Mouse (Mus musculus) midbrain, embryonic 14.5 days (tissue): Measurements from ENCODE around the gene Tox2. TPM values are rescaled to one million over a fixed set of nuclear protein-coding genes. Genes with fewer than 3 reads are reported as not detected.

ENCODE experiments used
- ATAC-seq: fragments of 200-750 bp; cut with Nextera tagmentation; 2 replicates; pipeline ENCODE4 v1.8.0; 2017; ENCODE audit warnings: moderate number of reproducible peaks, moderate library complexity; ENCODE audit not compliant: low FRiP score, low TSS enrichment
- DNase-seq: peaks from one replicate; pipeline ENCODE4 v3.0.0-alpha.2; 2015
- H3K27ac ChIP-seq: fragments of 300-500 bp; sonication (generic); replicated peaks from 2 replicates; pipeline ENCODE4 v1.5.1; 2014; ENCODE audit warnings: mild to moderate bottlenecking, low read depth, low read length, moderate library complexity
- H3K27me3 ChIP-seq: fragments of 300-500 bp; sonication (generic); 2 replicates; pipeline ENCODE4 v1.6.1; 2014; ENCODE audit warnings: low read length, control low read depth, mixed read lengths; ENCODE audit not compliant: control insufficient read depth, insufficient read depth
- H3K36me3 ChIP-seq: fragments of 300-500 bp; sonication (generic); 2 replicates; pipeline ENCODE4 v1.6.1; 2014; ENCODE audit warnings: low read length, control low read depth; ENCODE audit not compliant: control insufficient read depth, insufficient read depth
- H3K4me1 ChIP-seq: fragments of 300-500 bp; sonication (generic); 2 replicates; pipeline ENCODE4 v1.6.1; 2014; ENCODE audit warnings: mild to moderate bottlenecking, antibody characterized with exemption, low read length, control low read depth; ENCODE audit not compliant: control insufficient read depth, insufficient read depth
- H3K4me2 ChIP-seq: fragments of 300-500 bp; sonication (generic); 2 replicates; pipeline ENCODE4 v1.6.1; 2014; ENCODE audit warnings: mild to moderate bottlenecking, low read length, moderate library complexity
- H3K4me3 ChIP-seq: fragments of 300-500 bp; sonication (generic); replicated peaks from 2 replicates; pipeline ENCODE4 v1.5.1; 2014; ENCODE audit warnings: low read depth, low read length
- H3K9ac ChIP-seq: fragments of 300-500 bp; sonication (generic); replicated peaks from 2 replicates; pipeline ENCODE4 v1.6.1; 2014; ENCODE audit warnings: mild to moderate bottlenecking, low read length, moderate library complexity
- H3K9me3 ChIP-seq: fragments of 300-500 bp; sonication (generic); 2 replicates; pipeline ENCODE4 v1.6.1; 2016; ENCODE audit warnings: low read length, control low read depth, mixed read lengths; ENCODE audit not compliant: control insufficient read depth
- WGBS: fragments of 180-500 bp; shearing (Covaris S2); extraction: QIAGEN DNeasy Blood & Tissue Kit; methylation state at CpG from one replicate; pipeline ENCODE4 v1.1.7; 2014; 5-methylcytosine and 5-hydroxymethylcytosine counted together
- polyA plus RNA-seq: library from polyadenylated mRNA; unstranded; fragments of >200 nt; fragmentation: Nextera tagmentation; extraction: Ambion mirVana; gene quantifications from 2 replicates; pipeline ENCODE4 v1.2.1, GENCODE M21; 2014

Gene Tox2
- polyA plus RNA-seq, 1 experiment from 2014 or later, result 46.8 TPM

GRCm38 (mm10) chr2:163176502-163176901 is 26.4 kb upstream of the Tox2 start:
- no peak for ATAC-seq
- no peak overlapping the region for H3K4me3 ChIP-seq
- DNase-seq, result no peak
- peaks cover 6% of the 10 kb centered on the region for H3K4me1 ChIP-seq
- WGBS, result 78% methylated on average over 7 of the region's 7 CpGs
- H3K9ac ChIP-seq, result no peak overlapping the region
- no peak overlapping the region for H3K4me2 ChIP-seq
- H3K9me3 ChIP-seq, result no peaks in the 10 kb centered on the region
- H3K36me3 ChIP-seq, result no peaks in the 10 kb centered on the region
- H3K27ac ChIP-seq, result no peak overlapping the region
- no peaks in the 10 kb centered on the region for H3K27me3 ChIP-seq

GRCm38 (mm10) chr2:163187552-163187951 is 15.4 kb upstream of the Tox2 start:
- no peaks in the 10 kb centered on the region for H3K9me3 ChIP-seq
- no peaks in the 10 kb centered on the region for H3K27me3 ChIP-seq
- DNase-seq (no peak), ATAC-seq (no peak)
- no peaks in the 10 kb centered on the region for H3K36me3 ChIP-seq
- H3K9ac ChIP-seq, result no peak overlapping the region
- 54% methylated on average over 11 of the region's 11 CpGs for WGBS
- no peak overlapping the region for H3K27ac ChIP-seq
- H3K4me1 ChIP-seq, result peaks cover 14% of the 10 kb centered on the region
- no peak overlapping the region for H3K4me2 ChIP-seq
- H3K4me3 ChIP-seq, result no peak overlapping the region

DNA sequence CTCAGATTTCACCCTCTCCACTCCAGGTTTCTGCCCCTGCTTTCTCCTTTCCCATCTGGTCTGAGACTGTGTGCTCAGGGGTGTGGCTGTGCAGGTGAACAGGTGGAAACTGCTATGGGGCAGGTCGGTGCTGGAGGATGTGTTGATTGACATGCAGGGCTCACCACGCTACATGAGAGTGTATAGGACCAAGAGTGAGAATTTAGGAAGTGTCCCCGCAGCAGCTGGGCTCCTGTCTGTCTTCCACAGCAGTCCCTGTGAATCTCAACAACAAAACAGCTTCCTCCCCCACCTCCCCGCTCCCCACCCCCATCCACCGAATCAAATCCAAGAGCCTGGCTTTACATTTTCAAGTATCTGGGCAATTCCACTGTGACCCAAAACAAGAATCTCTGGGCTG is 13.3 kb upstream of the Tox2 start:
- Histone ChIP-seq H3K27me3 (no peaks in the 10 kb centered on the region), H3K4me1 (peaks cover 20% of the 10 kb centered on the region), H3K9me3 (no peaks in the 10 kb centered on the region), H3K9ac (no peak overlapping the region), H3K36me3 (no peaks in the 10 kb centered on the region), H3K4me2 (no peak overlapping the region), H3K27ac (no peak overlapping the region), H3K4me3 (no peak overlapping the region)
- 4% methylated on average over 5 of the region's 5 CpGs for WGBS
- no peak for DNase-seq
- no peak for ATAC-seq

- WGBS, result under 1% methylated on average over 3 of the region's 3 CpGs
- peak; percentile 42 for DNase-seq
- peaks cover 24% of the 10 kb centered on the region for H3K4me1 ChIP-seq
- no peak overlapping the region for H3K4me2 ChIP-seq
- H3K27ac ChIP-seq, result 0 out of 2 replicates have a peak overlapping the region, but pooled peaks have one; percentile 20
- no peak for ATAC-seq
- no peak overlapping the region for H3K4me3 ChIP-seq
- H3K9me3 ChIP-seq, result no peaks in the 10 kb centered on the region
- H3K27me3 ChIP-seq, result no peaks in the 10 kb centered on the region
- H3K36me3 ChIP-seq, result no peaks in the 10 kb centered on the region
- H3K9ac ChIP-seq, result no peak overlapping the region
These were observed 12.9 kb upstream of the Tox2 start for GRCm38 (mm10) chr2:163190004-163190441.

DNA sequence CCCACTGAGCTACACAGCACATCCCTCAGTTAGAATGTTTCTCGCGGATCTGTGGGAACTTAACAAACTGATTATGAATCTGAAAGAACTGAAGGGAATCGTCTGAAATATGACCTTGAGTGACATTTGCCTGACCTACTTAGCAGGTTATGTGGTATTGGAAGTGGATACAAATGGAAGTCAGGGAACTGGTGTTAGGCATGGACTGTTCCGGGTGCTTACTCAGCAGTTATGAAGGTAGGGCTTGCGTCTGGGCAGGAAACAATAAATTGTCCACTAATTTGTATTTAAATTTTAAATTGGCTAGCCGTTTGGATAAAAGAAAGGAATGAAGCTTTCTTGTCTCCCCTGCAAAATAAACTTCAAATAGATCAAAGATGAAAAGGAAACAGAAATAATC is 10.4 kb upstream of the Tox2 start:
- no peak for DNase-seq
- Histone ChIP-seq H3K4me2 (no peak overlapping the region), H3K36me3 (no peaks in the 10 kb centered on the region), H3K4me3 (no peak overlapping the region), H3K27me3 (no peaks in the 10 kb centered on the region), H3K4me1 (peaks cover 35% of the 10 kb centered on the region), H3K9me3 (no peaks in the 10 kb centered on the region), H3K9ac (no peak overlapping the region), H3K27ac (no peak overlapping the region)
- 64% methylated on average over 6 of the region's 6 CpGs for WGBS
- ATAC-seq, result no peak

DNA sequence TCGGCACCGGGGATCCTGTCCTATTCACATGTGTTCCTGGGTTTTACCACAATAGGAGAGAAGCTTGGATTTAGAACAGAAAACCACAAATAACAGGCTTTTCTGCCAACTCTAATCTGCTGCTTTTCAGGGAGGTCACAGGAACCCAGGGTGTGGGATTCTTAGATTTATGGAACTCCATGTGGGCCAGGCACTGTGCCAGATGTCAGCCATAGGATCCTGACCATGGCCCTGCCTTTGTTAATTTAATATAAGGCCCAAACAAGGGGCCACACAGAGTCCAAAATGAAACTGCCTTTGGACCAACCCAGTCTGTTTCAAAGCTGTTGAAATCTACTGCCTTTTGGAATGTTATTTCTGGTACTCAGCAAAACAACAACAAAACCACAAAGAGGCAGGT is 8.9 kb upstream of the Tox2 start:
- H3K9ac ChIP-seq, result no peak overlapping the region
- H3K27me3 ChIP-seq, result no peaks in the 10 kb centered on the region
- H3K36me3 ChIP-seq, result no peaks in the 10 kb centered on the region
- H3K4me2 ChIP-seq, result no peak overlapping the region
- DNase-seq (peak; percentile 31), ATAC-seq (no peak)
- WGBS, result 26% methylated on average over 2 of the region's 2 CpGs
- H3K27ac ChIP-seq, result no peak overlapping the region
- peaks cover 34% of the 10 kb centered on the region for H3K4me1 ChIP-seq
- H3K4me3 ChIP-seq, result no peak overlapping the region
- H3K9me3 ChIP-seq, result no peaks in the 10 kb centered on the region

DNA sequence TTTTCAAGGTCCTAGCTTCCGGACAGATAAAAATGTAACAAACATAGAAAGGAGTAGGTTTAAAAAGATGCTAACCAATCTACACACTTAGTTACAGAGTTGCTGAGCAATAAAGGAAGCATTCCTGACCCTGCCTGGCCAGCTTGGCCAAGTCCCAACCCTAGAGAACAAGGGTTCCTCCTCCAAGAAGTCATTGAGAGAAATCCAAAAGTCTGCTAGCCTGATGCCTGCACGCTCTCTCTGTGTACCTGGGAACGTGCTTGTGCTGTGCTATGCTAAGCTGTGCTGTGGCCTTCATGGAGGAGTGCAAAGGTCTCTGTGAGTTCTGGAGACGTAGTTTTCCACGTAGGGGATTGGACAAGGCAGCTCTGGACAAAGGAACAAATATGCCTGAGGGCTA is 8.4 kb upstream of the Tox2 start:
- no peaks in the 10 kb centered on the region for H3K27me3 ChIP-seq
- H3K9me3 ChIP-seq, result no peaks in the 10 kb centered on the region
- no peak overlapping the region for H3K4me2 ChIP-seq
- H3K4me1 ChIP-seq, result peaks cover 29% of the 10 kb centered on the region
- ATAC-seq, result no peak
- WGBS, result 57% methylated on average over 5 of the region's 5 CpGs
- H3K27ac ChIP-seq, result no peak overlapping the region
- DNase-seq, result no peak
- no peak overlapping the region for H3K4me3 ChIP-seq
- no peaks in the 10 kb centered on the region for H3K36me3 ChIP-seq
- no peak overlapping the region for H3K9ac ChIP-seq

- WGBS, result 12% methylated on average over 6 of the region's 6 CpGs
- H3K4me2 ChIP-seq, result no peak overlapping the region
- ATAC-seq, result no peak; the same call in 1 of the 2 replicates
These were observed 7.7 kb upstream of the Tox2 start for GRCm38 (mm10) chr2:163195106-163195833.

GRCm38 (mm10) chr2:163195834-163196145 is 7.1 kb upstream of the Tox2 start:
- peaks cover 20% of the 10 kb centered on the region for H3K4me1 ChIP-seq
- H3K4me2 ChIP-seq, result no peak overlapping the region
- no peaks in the 10 kb centered on the region for H3K9me3 ChIP-seq
- no peak overlapping the region for H3K4me3 ChIP-seq
- H3K9ac ChIP-seq, result no peak overlapping the region
- DNase-seq (peak; percentile 70), ATAC-seq (peak; percentile 73; the same call in 1 of the 2 replicates)
- H3K36me3 ChIP-seq, result no peaks in the 10 kb centered on the region
- no peaks in the 10 kb centered on the region for H3K27me3 ChIP-seq
- 4% methylated on average over 6 of the region's 6 CpGs for WGBS
- peak overlapping the region; percentile 14; the same call in 1 of the 2 replicates for H3K27ac ChIP-seq

More at GRCm38 (mm10) chr2:163195106-163195833, 7.7 kb upstream of the Tox2 start:
- Histone ChIP-seq H3K27me3 (no peaks in the 10 kb centered on the region), H3K9ac (no peak overlapping the region), H3K36me3 (no peaks in the 10 kb centered on the region), H3K4me3 (no peak overlapping the region), H3K4me1 (peaks cover 22% of the 10 kb centered on the region), H3K9me3 (no peaks in the 10 kb centered on the region), H3K27ac (peak overlapping the region; percentile 14; the same call in 1 of the 2 replicates)
- no peak for DNase-seq
